Mouse (Mus musculus) kidney, postnatal 10 days (tissue): Measurements from ENCODE around the gene Sbpl.
"Not testable (repeated sequence)": the region's sequence is repeated elsewhere in the genome, so short reads cannot be mapped to it uniquely, and the experiment has no call there.

ENCODE experiments used
- DNase-seq: peaks from one replicate; pipeline ENCODE4 v3.0.0; 2021; ENCODE audit warnings: mixed read lengths

The Sbpl gene

DNA sequence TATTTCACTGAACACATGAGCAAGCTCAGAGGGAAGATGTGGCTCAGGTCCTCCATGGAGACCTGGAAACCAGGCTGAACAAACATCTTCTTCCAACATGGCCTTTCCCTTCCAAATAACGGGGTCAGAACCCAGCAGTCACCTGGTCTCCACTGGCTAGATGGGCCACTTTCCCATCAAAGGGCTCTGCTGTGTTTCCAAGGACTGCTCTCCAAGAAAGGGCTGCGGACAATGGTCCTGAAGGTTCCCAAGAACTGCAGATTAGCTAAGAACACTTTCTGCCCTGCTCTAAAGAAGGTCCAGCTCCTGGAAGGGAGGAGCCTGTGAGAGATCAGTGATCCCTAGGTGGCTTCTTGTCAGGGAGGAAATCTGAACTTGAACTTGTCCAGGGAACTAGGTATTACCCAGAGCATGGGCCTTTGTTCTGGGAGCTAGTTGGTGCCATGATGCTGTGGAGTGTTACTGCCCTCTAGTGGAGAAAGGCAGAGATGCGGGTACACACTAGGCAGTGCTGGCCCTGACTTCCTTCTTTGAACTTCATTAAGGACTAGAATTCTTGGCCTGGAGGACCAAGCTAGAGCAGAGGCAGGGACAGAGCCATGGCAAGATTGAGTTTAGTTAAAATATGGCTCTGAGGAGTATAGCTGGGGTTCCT, 5.1 kb upstream of the Sbpl start:
- DNase-seq = peak; percentile 88

DNA sequence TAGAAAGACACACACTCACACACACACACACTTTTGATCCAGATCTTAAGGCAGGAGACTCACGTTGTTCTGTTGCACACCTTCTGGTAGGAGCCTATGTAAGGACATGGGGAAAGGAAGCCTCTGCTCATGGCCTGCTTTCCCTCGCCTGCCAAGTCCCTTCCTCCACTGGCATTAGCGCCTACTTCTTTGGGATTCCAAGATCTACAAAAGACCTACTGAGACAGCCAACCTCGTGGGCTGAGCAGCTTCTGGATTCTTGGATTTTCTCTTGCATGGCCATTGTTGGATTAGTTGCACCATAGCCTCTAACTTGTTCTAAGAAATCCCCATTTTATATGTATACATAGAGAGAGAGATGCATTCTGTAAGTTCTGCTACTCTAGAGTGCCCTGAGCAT, 4.2 kb downstream of the Sbpl start:
- not testable (repeated sequence) for DNase-seq

DNA sequence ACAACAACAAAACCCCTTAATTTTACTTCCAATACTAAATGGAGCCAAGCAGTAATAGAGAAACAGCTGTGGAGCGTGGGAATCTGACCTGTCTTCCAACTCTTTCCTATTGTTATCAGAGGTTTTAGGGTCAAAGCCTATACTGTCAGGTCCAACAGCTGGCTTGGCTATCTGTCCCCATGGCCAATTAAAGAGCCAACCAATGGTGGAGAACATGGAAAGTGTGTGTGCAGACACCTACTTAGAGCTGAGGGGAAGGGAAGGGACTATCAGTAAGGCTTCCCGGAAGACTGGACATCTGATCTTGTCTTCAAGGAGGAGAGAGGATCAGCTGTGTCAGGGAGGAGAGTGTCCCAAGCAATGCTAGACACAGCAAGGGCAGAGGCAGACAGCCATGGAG, 6.0 kb downstream of the Sbpl start:
- no peak for DNase-seq

DNA sequence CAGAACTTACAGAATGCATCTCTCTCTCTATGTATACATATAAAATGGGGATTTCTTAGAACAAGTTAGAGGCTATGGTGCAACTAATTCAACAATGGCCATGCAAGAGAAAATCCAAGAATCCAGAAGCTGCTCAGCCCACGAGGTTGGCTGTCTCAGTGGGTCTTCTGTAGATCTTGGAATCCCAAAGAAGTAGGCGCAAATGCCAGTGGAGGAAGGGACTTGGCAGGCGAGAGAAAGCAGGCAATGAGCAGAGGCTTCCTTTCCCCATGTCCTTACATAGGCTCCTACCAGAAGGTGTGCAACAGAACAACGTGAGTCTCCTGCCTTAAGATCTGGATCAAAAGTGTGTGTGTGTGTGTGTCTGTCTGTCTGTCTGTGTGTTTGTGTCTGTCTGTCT, 7.6 kb downstream of the Sbpl start:
- DNase-seq = not testable (repeated sequence)

DNA sequence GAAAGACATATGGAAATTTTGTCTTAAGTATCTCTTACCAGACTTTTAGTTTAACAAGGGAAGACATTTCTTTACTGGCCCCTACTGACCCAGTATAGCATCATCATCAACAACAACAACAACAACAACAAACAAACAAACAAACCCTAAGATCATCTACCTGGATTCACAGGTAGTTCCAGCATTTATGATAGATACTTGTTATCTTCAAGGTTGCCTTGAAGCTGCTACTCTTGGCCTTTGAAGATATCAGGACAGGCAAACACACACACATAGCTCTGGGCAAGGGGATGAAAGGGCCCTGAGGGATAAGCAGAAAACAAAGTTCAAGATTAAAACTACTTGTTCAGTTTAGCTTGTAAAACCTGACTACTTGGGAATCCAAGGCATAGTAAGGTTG, 13.7 kb downstream of the Sbpl start, which contains the start of gene Sbp:
Gene Sbp (plus strand): TSS at position 301 of the 400 bp plus-strand sequence.
- no peak for DNase-seq

DNA sequence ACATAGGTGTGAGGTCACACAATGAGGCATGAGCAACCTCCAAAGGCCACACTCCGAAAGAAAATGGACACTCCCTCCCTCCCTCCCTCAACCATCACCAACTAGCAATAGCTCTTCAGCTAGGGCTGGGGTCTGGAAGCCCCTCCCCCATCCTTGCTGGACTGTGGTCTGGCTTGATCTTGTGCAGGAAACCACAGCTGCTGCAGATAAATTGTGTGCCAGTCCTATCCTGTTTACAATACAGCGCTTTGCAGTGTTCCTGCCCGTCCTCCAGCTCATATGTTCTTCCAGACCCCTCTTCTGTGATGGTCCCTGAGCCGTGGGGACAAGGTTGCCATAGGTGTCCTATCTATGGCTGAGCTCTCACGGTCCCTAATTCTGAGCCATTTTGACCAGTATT, 23.9 kb downstream of the Sbpl start:
- DNase-seq = no peak

DNA sequence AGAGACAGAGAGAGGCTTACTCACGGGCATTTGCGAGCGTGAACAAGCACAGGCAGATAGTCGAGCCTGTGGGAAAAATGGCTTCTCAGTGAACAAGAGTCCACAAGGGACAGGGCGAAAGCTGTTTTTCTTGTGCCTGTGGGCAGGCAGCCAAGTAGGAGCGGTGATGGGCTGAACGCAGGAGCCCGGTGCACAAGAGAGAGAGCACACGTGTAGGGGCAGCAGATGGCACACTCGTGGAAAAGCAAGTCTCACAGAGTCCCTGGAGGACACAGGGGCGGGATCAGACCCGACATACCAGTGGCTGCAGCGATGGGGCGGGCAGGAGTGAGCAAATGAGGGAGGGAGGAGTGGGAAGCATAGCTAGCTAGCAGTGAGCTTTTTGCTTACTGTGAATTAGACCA, 30.0 kb downstream of the Sbpl start:
- peak; percentile 82 for DNase-seq

DNA sequence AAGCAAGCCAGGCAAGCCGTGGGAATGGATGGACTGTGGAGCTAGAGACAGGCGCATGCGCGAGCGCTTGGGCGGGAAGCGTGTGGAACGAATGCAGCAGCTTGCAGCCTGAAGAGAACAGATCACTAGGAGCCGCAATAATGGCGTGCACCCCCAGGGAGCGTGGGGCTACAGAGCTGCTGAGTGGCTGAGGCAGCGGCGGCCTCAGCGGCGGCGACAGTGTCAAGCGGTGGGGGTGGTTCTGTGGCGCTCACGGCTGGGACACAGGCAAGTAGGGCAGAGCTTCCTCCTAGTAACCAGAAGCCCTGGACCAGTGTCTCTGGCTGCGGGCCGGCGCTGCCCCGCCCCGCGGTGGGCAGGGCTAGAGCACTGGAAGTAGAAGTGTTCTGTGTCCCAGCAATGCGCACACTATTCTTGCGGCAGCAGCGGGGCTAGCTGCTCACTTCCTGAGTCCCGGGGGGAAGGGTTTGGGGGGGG, 30.5 kb downstream of the Sbpl start:
- DNase-seq = peak; percentile 94

DNA sequence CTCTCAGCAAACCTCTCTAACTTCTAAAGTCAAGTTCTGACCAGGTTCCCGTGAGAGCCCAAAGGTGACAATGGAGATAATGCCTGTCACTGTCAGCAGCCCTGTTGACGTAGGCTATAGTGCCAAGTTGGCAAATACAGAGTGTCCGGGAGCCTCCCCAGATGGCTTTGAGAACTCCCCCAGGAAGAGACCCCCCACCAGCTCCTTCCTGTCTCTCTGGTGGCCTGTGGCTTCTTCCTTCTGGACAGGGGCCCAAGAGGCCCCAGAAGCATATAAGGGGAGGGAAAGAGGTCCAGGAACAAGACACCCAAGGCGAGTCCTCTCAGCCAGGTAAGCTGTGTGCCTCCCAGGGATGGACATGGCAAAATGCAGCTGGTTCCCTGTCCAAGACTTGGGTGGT, 37.9 kb downstream of the Sbpl start, which contains the start of gene Dcpp3:
Gene Dcpp3 (plus strand): TSS at position 301 of the 400 bp plus-strand sequence.
- DNase-seq = not testable (repeated sequence)
